Mouse (Mus musculus) heart, postnatal 25 days (tissue): ENCODE results near the gene Mta2. TPM values are rescaled to one million over a fixed set of nuclear protein-coding genes. Genes with fewer than 3 reads are reported as not detected.
"Not testable (repeated sequence)": the region's sequence is repeated elsewhere in the genome, so short reads cannot be mapped to it uniquely, and the experiment has no call there.

ENCODE experiments used
- DNase-seq: peaks from one replicate; pipeline ENCODE4 v3.0.0; 2022; ENCODE audit warnings: low spot score
- intact Hi-C: fragments of 180-260 bp; cut with DNase I; formaldehyde crosslinking; loops from one replicate; pipeline ENCODE4 v1.15.1; 2025
- total RNA-seq, 2 experiments: library from RNA; stranded (reverse); gene quantifications; 2 replicates each; pipeline ENCODE4 v1.2.3; 2021

Gene Mta2
- 10 to 100 TPM; 29.5 to 32.3 TPM for total RNA-seq

DNA sequence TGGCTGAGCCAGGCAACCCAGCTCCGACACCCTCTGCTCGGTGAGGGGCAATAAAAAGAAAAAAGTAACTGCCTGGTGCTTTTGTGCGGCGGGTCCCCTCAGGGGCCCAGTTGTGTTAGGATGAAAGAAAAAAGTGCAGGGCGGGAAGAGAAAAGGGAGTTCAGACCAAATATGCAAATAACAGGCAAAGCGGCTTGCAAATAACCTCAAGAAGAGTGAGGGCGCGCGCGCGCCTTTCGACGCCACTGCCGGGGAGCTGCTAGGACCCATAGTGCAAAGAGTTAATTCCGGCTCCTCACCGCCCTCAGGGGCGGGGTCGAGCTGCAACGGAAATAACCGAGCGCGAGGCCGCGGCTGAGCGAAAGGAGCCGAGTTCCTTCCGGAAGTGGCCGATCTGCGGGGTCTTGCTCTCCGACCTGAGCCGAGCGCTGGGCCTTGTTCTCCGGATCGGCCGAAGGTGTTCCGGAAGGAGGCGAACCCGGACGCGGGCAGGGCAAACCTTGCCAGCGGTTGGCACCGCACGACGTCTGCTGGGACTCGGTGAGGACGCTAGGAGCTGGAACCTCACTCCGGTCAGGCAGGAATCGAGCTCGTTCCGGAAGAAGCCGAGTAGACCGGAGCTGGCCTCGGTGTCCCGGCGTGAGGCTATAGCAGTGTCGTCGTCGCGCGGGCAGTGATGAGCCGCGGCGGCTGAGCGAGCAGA, at the start of gene Mta2:
Mta2 (plus strand) TSS at position 361 of the 703 bp plus-strand sequence.
- intact Hi-C loops: loop anchor here (1.0 to 2.0 kb wide), 3 partner anchors 12 to 21 kb away; partner anchors contain the start of genes B3gat3, Eml3, Rom1 and Tut1
- DNase-seq: peak; percentile 86

- DNase-seq: peak; percentile 66
- intact Hi-C loops: no loop called here
Observed at GRCm38 (mm10) chr19:8892829-8893766, 48.6 kb upstream of the Mta2 start, which contains the start of gene Ints5. Gene Ints5 (plus strand): TSS chr19:8893005.

- intact Hi-C loops: no loop called here
- no peak for DNase-seq
Observed at GRCm38 (mm10) chr19:8895397-8895960, 46.2 kb upstream of the Mta2 start.

GRCm38 (mm10) chr19:8896231-8896630, 45.4 kb upstream of the Mta2 start:
- intact Hi-C loops, DNase-seq: not testable (repeated sequence)

GRCm38 (mm10) chr19:8897211-8897864, 44.3 kb upstream of the Mta2 start:
- DNase-seq, intact Hi-C loops: not testable (repeated sequence)

DNA sequence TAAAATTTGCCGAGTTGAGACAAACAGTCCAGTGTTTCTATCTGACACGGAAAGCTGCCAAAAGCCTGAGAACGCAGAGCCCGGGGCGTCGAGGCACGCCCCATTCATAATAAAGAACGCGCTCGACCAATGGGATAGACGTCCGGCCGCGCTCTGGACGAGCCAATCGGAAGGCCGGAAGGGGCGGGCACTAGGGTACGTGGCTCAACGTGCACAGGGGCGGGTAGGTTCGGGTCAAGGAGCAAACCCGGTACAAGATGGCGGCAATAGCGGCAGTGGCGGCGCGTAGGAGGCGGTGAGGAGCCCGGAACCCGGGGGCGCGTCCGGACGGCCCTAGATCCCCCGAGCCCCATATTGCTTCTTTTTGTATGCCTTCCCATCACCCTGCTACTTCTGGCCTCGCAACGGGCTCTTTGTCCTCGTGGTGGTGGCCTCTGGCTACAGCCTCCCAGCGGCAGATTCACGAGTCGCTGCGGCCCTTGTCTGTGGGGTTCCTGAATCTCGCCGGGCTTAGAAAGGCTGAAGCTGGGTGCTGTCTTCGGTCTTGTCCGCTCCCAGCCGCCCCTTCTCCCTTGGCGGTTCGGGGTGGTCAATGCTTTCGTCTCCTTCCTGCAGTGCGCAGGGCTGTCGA, 43.7 kb upstream of the Mta2 start, which contains the start of gene Ganab:
Ganab (plus strand) TSS at position 207 of the 631 bp plus-strand sequence.
- intact Hi-C loops: loop anchor here (2.0 kb wide), 1 partner anchor 69 kb away; the partner anchor contains the start of gene Eef1g
- DNase-seq: peak; percentile 92

DNA sequence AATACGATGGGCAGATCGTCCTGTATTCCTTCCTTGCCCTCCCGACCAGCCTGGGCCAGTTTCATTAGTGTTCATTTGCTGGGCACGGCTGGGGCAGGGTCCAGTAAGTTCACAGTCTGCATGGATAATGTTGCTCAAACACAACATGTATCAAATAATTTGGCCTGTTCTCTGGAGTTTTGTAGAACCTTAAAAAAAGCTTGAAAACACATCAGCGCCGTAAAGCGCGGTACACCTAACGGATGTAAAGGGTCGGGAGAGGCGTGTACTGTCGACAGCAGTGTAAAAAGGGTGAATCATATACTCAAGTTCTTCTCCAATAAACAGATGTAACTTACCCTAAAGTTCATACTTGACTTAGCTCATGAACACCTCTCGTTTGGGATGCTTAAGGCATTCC, 43.1 kb upstream of the Mta2 start:
- DNase-seq: no peak
- intact Hi-C loops: loop anchor here (2.0 kb wide), 1 partner anchor 68 kb away; the partner anchor contains the start of gene Eef1g

- DNase-seq: no peak
- intact Hi-C loops: loop anchor here (2.0 kb wide), 1 partner anchor 68 kb away; the partner anchor contains the start of gene Eef1g
Observed at GRCm38 (mm10) chr19:8899079-8899478, 42.6 kb upstream of the Mta2 start.

GRCm38 (mm10) chr19:8903412-8903811, 38.3 kb upstream of the Mta2 start:
- DNase-seq: no peak
- intact Hi-C loops: no loop called here

DNA sequence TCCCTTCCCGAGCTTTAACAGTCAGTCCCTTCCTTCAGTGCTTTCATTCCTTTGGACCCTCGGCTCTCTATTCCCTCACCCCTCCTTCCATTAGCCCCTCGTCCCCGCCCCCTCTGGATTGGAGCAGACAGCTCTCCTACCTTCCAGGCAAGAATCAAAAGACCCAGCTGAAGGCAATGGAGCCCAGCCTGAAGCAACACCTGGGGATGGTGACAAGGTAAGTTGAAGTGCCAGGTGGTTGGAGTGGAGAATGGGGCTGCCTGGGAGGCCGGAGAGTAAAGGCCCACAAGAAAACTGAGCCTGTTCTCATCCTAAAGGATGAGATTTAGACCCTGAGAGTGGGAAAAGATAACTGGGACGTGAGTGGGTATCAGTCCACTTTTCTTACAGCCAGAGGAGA, 33.1 kb upstream of the Mta2 start:
- intact Hi-C loops: no loop called here

DNA sequence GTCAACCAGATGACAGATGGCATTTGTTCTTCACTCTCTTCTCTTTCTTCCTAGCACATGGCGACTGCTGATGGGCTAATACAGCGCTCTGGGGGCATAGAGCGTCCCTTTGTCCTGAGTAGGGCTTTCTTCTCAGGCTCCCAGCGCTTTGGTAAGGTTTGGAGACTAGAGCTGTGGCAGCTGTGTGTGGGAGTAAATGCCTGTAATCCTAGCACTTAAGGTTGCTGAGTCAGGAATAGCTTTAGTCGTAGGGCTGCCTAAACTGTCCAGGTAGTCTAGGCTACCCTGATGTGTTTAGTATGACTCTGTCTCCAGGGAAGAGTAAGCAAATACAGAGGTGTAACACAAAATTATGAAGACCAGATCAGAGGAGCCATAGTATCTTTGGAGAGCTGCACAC, 29.9 kb upstream of the Mta2 start:
- intact Hi-C loops: loop anchor here (5.0 kb wide), 1 partner anchor 35 kb away; no protein-coding TSS in a partner anchor

More for the DNA sequence above, 33.1 kb upstream of the Mta2 start:
- no peak for DNase-seq

GRCm38 (mm10) chr19:8914212-8914611, 27.5 kb upstream of the Mta2 start:
- intact Hi-C loops: loop anchor here (5.0 kb wide), 1 partner anchor 33 kb away; no protein-coding TSS in a partner anchor
- no peak for DNase-seq

More for the DNA sequence above, 29.9 kb upstream of the Mta2 start:
- no peak for DNase-seq

DNA sequence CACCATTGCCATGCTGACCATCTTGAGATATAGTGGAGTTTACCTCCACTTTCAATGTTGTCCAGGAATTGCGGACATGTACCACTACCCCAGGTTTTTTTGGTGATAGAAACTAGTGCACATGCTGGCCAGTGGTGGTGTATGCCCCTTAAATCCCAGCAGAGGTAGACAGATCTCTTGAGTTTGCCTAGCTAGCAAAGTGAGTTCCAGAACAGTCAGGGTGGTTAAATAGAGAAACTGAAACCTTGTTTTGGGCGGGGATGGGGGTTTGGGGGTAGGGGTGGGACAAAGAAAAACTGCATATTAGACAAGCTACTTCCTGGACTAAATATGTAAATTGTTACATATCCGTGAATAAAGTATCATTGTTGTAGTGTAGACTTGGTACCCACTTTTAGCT, 22.7 kb upstream of the Mta2 start:
- intact Hi-C loops: loop anchor here (5.0 kb wide), 1 partner anchor 43 kb away; no protein-coding TSS in a partner anchor
- DNase-seq: no peak

DNA sequence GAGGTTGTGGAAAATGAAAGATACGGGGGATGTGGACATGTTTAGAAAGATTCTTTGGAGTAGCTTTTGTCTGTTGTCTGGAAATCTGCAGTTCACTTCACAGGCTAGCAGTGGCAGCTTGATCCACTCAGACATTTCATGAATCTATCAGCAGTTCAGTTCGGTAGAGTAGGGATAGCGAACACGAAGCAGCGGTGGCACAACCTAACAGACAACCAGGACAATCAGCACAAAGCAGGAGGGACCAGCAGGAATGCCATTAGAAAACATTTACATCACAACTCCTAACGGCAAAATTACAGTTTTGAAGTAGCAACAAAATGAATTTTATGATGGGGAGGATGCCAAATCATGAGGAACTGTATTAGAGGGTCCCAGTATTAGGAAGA, 22.0 kb upstream of the Mta2 start:
- intact Hi-C loops: loop anchor here (2.0 to 5.0 kb wide), 2 partner anchors 21 to 43 kb away; partner anchors contain the start of gene Mta2
- no peak for DNase-seq

DNA sequence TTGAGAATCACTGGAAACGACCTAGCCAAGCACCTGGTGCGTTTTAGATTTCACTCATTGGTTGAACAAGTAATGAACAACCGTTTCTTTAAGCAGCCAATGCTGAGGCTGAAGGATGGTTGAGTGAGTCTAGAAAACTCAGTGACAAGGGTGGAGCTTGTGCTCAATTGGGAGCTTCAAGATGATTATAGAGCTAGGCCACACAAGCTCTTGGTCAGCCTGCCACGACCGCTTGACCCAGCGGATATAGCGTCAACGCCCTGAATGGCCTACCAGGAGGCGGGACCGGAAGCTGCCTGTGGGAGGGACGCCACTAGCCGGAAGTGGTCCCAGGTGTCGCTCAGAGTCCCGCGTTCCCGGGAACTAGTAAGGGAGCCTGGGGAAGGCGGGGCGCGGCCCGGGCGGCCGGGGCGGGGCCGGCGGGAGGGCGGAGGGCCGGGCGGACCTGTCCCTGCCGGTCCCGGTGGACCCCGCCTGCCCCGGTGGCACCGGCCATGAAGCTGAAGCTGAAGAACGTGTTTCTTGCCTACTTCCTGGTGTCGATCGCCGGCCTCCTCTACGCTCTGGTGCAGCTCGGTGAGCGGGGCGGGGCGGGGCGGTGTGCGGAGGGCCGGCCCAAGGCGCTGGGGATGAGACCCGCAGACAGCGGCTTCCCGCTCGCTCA, 21.5 kb upstream of the Mta2 start, which contains the start of gene B3gat3:
B3gat3 (plus strand) TSS at position 302 of the 664 bp plus-strand sequence.
- intact Hi-C loops: loop anchor here (2.0 kb wide), 1 partner anchor 21 kb away; the partner anchor contains the start of gene Mta2
- DNase-seq: peak; percentile 94

DNA sequence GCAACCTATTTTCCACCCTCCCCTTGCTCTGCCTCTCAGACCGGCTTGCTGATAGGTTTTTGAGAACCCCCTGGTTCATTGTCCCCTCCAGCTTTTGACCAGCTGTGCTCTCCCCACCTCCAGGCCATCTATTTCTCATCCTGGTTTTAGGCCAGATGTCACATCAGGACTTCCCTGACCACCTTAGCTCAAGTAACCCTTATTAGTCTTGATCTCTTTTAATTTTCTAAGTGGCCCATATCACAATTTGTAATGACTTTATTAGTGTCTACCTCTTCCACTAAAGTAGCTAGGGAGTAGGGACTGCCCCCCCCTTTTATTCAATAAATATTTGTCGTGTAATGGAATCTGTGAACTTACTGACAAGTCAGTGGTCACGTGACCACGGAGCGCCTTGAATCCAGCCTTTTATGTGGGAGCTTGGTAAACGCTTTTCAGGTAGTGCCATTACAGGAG, 20.8 kb upstream of the Mta2 start:
- no peak for DNase-seq
- intact Hi-C loops: loop anchor here (2.0 kb wide), 1 partner anchor 20 kb away; the partner anchor contains the start of gene Mta2

GRCm38 (mm10) chr19:8921741-8922140, 19.9 kb upstream of the Mta2 start:
- no peak for DNase-seq
- intact Hi-C loops: loop anchor here (2.0 kb wide), 1 partner anchor 19 kb away; the partner anchor contains the start of gene Mta2

DNA sequence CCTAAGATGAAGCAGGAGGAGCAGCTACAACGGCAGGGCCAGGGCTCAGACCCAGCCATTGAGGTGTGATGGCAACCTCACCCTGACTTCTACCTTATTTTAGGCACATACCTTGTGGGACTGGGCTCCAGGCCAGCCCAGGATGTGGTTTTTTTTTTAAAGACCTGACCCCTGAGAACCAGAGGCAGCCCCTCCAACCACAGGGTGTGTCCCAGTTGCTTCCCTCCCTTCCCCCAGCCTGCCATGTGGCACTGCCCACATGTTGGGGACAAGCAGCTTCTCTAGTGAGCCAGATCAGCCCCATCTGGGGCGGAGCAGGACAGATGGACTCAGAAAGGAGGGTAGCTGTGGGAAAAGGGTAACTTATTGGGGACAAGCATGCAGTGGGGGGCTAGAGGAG, 14.9 kb upstream of the Mta2 start:
- intact Hi-C loops: no loop called here
- no peak for DNase-seq
